Mouse (Mus musculus) layer of hippocampus, adult 2 months (tissue): ENCODE results near the gene Cryaa. TPM values are rescaled to one million over a fixed set of nuclear protein-coding genes. Genes with fewer than 3 reads are reported as not detected.

Experiments used
- DNase-seq, 2 experiments: peaks; one replicate each; pipeline ENCODE4 v3.0.0; 2022; ENCODE audit warnings: low spot score in 2 of 2
- H3K27ac ChIP-seq: fragments of 200-600 bp; 2 replicates; pipeline ENCODE4 v1.8.1; 2022
- H3K4me3 ChIP-seq: fragments of 200-600 bp; 2 replicates; pipeline ENCODE4 v1.8.1; 2022; ENCODE audit warnings: mild to moderate bottlenecking
- CTCF ChIP-seq: fragments of 200-600 bp; conservative IDR thresholded peaks from 2 replicates; pipeline ENCODE4 v1.8.1; 2022; ENCODE audit warnings: antibody characterized with exemption, mild to moderate bottlenecking, moderate library complexity
- total RNA-seq, 2 experiments: library from RNA; stranded (reverse); gene quantifications; 2 replicates each; pipeline ENCODE4 v1.2.3; 2021

Gene Cryaa
- total RNA-seq, 2 experiments from 2014 or later = 0.49 to 0.66 TPM

GRCm38 (mm10) chr17:31646199-31647002 is 31.2 kb upstream of the Cryaa start:
- TF ChIP-seq CTCF = no peak
- DNase-seq = no peak
- Histone ChIP-seq H3K4me3 (no peak overlapping the region), H3K27ac (no peak overlapping the region)

DNA sequence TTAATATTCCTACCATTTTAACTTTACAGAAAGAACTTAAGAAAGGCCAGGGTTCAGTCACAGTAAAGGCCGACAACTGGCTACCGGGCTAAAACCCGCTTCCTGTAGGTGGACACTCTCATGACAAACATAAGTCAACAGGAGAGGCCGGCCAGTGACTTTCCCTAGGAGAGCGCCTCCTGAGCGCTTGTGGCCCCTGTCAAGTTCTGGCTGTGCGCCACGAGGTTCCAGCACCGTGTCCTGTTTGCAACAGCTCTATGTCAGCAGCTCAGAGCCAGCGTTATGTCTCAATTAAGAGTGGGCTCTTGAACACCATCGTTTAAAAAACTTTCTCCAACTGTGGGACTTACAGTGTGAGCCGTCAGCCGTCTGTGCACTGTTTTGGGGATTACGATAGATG is 25.5 kb upstream of the Cryaa start:
- no peak for TF ChIP-seq CTCF
- no peak overlapping the region for H3K4me3 ChIP-seq
- DNase-seq = no peak
- no peak overlapping the region for H3K27ac ChIP-seq

DNA sequence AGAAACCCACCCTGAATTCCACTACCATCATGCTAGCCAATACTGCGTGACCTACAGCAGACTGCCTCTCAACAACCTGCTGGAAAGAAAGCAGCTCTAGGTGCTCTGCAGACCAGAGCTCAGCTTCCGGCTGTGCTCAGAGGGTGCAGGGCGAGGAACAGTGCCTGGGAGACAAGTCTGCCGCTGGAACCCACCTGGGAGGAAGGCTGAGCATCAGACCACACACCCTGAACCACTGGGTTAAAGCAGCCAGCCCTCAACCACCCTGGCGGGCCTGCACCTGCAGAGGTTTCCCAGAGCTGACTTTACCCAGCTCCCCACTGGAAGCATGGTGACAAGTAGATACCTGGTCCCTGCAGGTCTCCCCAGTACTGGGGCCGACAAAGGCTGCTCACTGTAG is 24.3 kb upstream of the Cryaa start:
- TF ChIP-seq CTCF = no peak
- no peak for DNase-seq
- Histone ChIP-seq H3K27ac (no peak overlapping the region), H3K4me3 (no peak overlapping the region)

GRCm38 (mm10) chr17:31655366-31655765 is 22.2 kb upstream of the Cryaa start:
- no peak for TF ChIP-seq CTCF
- Histone ChIP-seq H3K4me3 (no peak overlapping the region), H3K27ac (peak overlapping the region; percentile 25; the same call in 1 of the 2 replicates)
- DNase-seq = no peak

DNA sequence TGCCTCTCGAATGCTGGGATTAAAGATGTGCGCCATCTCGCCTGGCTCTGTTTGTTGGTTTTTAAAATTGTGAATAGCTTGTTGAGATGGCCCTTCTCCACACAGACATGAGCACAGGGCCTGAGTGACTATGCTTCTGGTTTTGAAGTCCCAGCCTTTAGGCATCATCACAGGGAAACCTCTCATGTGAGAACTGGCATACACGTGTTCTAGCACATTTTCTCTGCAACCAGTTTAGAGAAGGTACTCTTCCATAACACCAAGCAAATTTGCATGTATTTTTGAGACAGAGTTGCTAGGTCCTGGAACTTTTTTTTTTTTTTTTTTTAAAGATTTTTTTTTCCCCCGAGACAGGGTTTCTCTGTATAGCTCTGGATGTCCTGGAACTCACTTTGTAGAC is 20.9 kb upstream of the Cryaa start:
- no peak for DNase-seq
- Histone ChIP-seq H3K4me3 (no peak overlapping the region), H3K27ac (no peak overlapping the region)
- no peak for TF ChIP-seq CTCF

DNA sequence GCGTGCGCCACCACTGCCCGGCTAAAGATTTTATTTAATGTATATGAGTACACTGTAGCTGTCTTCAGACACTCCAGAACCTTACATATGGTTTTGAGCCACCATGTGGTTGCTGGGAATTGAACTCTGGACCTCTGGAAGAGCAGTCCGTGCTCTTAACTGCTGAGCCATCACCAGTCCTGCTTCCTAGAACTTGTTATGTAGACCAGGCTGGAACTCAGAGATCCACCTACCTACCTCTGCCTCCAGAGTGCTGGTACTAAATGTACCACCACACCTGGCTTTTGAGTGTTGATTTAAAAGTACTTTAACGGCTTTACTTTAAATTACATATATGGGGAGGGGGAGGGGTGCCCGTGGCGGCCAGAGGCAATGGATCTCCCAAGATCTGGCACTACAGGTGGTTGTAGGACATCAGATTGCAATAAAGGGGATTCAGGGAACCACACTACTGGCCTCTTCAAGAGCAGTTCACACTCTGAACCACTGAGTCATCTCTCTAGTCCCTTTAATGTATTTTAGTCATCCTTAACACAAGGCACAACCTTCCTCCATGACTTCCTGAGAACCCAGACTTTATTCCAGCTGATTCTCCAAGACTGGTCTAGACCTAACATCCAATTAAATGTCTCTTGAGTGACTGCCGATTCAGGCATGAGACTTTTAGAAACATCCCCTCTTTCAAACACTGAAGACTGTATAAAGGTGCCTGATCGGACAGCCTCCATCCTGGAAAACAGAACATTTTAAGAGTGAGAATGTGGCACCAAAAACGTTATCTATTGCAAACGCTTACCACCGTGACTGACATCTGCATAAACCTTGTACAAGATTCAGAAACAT is 20.2 kb upstream of the Cryaa start:
- Histone ChIP-seq H3K4me3 (peak overlapping the region; percentile 78), H3K27ac (peak overlapping the region; percentile 93)
- no peak for TF ChIP-seq CTCF
- DNase-seq = no peak

- no peak for TF ChIP-seq CTCF
- H3K4me3 ChIP-seq = peak overlapping the region; percentile 78
- peak overlapping the region; percentile 93 for H3K27ac ChIP-seq
- DNase-seq = no peak
Observed at GRCm38 (mm10) chr17:31658136-31658467, 19.5 kb upstream of the Cryaa start.

DNA sequence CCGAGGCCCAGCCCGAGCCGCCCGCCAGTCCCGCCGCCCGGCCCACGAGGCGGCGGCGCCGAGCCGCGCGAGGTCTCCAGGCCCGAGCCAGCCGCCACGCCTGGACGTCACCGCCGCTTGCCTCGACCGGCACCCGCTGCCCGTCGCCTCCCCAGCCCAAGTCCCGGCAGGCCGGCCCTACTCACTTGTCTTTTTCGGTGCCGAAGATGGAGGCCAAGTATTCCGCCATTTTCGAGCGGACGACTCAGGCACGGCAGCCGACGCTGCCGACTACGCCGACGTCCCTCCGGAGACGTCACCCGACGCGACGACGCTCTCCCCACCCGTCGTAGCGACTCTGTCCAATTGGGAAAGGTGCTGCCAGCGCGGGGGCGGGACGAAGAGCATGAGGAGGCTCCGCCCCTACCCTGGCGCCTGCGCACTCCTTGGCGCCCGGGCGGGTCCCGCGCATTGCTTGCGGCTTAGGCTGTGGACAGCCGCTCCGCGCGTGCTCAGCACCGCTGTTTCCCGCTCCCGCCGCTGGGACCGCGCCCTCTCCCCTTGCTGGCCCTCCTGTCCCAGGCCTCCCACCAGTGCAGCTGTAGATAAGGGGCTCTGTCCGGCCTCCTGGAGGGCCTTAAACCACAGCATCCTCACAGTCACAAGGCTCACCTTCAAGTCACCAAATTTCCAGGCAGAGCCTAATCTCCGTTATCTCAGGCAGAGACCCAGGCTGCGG is 19.0 kb upstream of the Cryaa start, which contains the start of gene U2af1:
Gene U2af1, minus strand, starts transcription at position 425 of the 718 bp plus-strand sequence.
- TF ChIP-seq CTCF = peak; percentile 35; the same call in 1 of the 2 replicates
- H3K27ac ChIP-seq = peak within 1 kb of the TSS; percentile 93
- DNase-seq = peak; percentile 98 to 99
- peak within 1 kb of the TSS; percentile 78 for H3K4me3 ChIP-seq

GRCm38 (mm10) chr17:31660661-31661250 is 16.9 kb upstream of the Cryaa start:
- peak; percentile 69 to 81 for DNase-seq
- Histone ChIP-seq H3K4me3 (no peak overlapping the region), H3K27ac (peak overlapping the region; percentile 44)
- TF ChIP-seq CTCF = no peak

GRCm38 (mm10) chr17:31662855-31663254 is 14.8 kb upstream of the Cryaa start:
- Histone ChIP-seq H3K27ac (no peak overlapping the region), H3K4me3 (no peak overlapping the region)
- peak; percentile 49 for TF ChIP-seq CTCF
- DNase-seq = no peak

DNA sequence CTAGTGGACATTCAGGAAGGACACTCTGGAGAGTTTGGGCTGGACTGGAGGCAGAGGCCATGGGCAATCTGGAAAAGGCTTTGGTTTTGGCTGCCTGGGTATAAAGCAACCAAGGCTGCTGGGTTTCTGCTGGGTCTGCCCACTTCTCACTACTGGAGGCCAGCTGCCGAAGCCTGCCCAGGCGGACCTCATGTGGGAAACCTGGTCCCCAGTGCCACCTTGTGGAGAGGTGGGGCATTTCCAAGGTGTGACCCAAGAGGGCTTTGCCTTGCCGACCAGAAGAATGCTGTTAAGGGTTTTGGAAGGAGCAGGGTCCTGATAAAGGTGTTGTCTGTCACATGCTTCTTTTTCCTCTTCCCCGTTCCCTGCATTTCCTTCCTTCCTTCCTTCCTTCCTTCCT is 12.8 kb upstream of the Cryaa start:
- DNase-seq = peak; percentile 76
- Histone ChIP-seq H3K27ac (no peak overlapping the region), H3K4me3 (no peak overlapping the region)
- peak; percentile 87 for TF ChIP-seq CTCF

DNA sequence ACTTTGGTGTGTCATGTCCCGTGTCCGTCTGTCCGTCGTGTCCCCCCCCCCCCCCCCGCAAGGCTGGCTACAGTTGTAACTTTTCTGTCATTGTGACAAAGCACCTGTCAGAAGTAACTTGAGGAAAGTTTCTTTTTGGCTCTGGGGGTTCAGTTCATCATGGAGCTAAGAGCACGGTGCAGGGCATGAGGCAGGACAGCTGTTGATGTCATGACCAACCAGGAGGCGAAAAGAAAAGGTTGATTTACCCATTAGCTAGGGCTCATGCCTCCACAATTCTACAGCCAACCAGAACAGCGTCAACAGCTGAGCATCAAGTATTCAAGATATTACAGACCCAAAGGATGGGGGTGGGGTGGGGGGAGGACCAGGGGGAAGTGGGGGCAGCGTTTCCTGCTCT is 9.3 kb upstream of the Cryaa start:
- Histone ChIP-seq H3K4me3 (no peak overlapping the region), H3K27ac (no peak overlapping the region)
- DNase-seq = no peak
- no peak for TF ChIP-seq CTCF

GRCm38 (mm10) chr17:31670163-31670562 is 7.4 kb upstream of the Cryaa start:
- H3K27ac ChIP-seq = no peak overlapping the region
- TF ChIP-seq CTCF = no peak
- H3K4me3 ChIP-seq = no peak overlapping the region
- no peak for DNase-seq
